Mouse (Mus musculus): Measurements from ENCODE around the gene Asb17. TPM values are rescaled to one million over a fixed set of nuclear protein-coding genes. Genes with fewer than 3 reads are reported as not detected.
"Not testable (repeated sequence)": the region's sequence is repeated elsewhere in the genome, so short reads cannot be mapped to it uniquely, and the experiment has no call there.

The Asb17 gene
- polyA plus RNA-seq, 1 experiment, result 0.08 TPM

- TF ChIP-seq CTCF (IDR thresholded peaks at IDR 0.05; ENCODE audit: borderline replicate concordance, extremely low read depth, insufficient read depth, insufficient read length) (no peak), POLR2A (IDR thresholded peaks at IDR 0.05; ENCODE audit: borderline replicate concordance, extremely low read depth, insufficient read depth, insufficient read length, poor library complexity, severe bottlenecking) (no peak)
- DNase-seq (ENCODE audit: low read depth), result no peak
Observed at GRCm38 (mm10) chr3:153858350-153859001, 14.5 kb downstream of the Asb17 start.

- not testable (repeated sequence) for DNase-seq (ENCODE audit: low read depth)
Observed at GRCm38 (mm10) chr3:153860392-153860791, 16.4 kb downstream of the Asb17 start.

- TF ChIP-seq POLR2A (IDR thresholded peaks at IDR 0.05; ENCODE audit: borderline replicate concordance, extremely low read depth, insufficient read depth, insufficient read length, poor library complexity, severe bottlenecking) (no peak), CTCF (IDR thresholded peaks at IDR 0.05; ENCODE audit: borderline replicate concordance, extremely low read depth, insufficient read depth, insufficient read length) (no peak)
- DNase-seq (ENCODE audit: low read depth), result no peak
Observed at GRCm38 (mm10) chr3:153863816-153864215, 19.8 kb downstream of the Asb17 start.

- TF ChIP-seq CTCF (IDR thresholded peaks at IDR 0.05; ENCODE audit: borderline replicate concordance, extremely low read depth, insufficient read depth, insufficient read length) (no peak), POLR2A (IDR thresholded peaks at IDR 0.05; ENCODE audit: borderline replicate concordance, extremely low read depth, insufficient read depth, insufficient read length, poor library complexity, severe bottlenecking) (no peak)
- DNase-seq (ENCODE audit: low read depth), result no peak
Observed at GRCm38 (mm10) chr3:153864636-153865429, 20.8 kb downstream of the Asb17 start.

- TF ChIP-seq POLR2A (IDR thresholded peaks at IDR 0.05; ENCODE audit: borderline replicate concordance, extremely low read depth, insufficient read depth, insufficient read length, poor library complexity, severe bottlenecking) (no peak), CTCF (IDR thresholded peaks at IDR 0.05; ENCODE audit: borderline replicate concordance, extremely low read depth, insufficient read depth, insufficient read length) (peak; percentile 33; the same call in 1 of the 2 replicates)
- peak; percentile 58 for DNase-seq (ENCODE audit: low read depth)
Observed at GRCm38 (mm10) chr3:153867149-153868136, 23.4 kb downstream of the Asb17 start.

- no peak for DNase-seq (ENCODE audit: low read depth)
- TF ChIP-seq POLR2A (IDR thresholded peaks at IDR 0.05; ENCODE audit: borderline replicate concordance, extremely low read depth, insufficient read depth, insufficient read length, poor library complexity, severe bottlenecking) (no peak), CTCF (IDR thresholded peaks at IDR 0.05; ENCODE audit: borderline replicate concordance, extremely low read depth, insufficient read depth, insufficient read length) (no peak)
Observed at GRCm38 (mm10) chr3:153871396-153871795, 27.4 kb downstream of the Asb17 start.

- TF ChIP-seq POLR2A (IDR thresholded peaks at IDR 0.05; ENCODE audit: borderline replicate concordance, extremely low read depth, insufficient read depth, insufficient read length, poor library complexity, severe bottlenecking) (no peak), CTCF (IDR thresholded peaks at IDR 0.05; ENCODE audit: borderline replicate concordance, extremely low read depth, insufficient read depth, insufficient read length) (peak; percentile 20; the same call in 1 of the 2 replicates)
- peak; percentile 23 for DNase-seq (ENCODE audit: low read depth)
Observed at GRCm38 (mm10) chr3:153886296-153886695, 42.3 kb downstream of the Asb17 start.

- DNase-seq (ENCODE audit: low read depth), result no peak
- TF ChIP-seq POLR2A (IDR thresholded peaks at IDR 0.05; ENCODE audit: borderline replicate concordance, extremely low read depth, insufficient read depth, insufficient read length, poor library complexity, severe bottlenecking), result no peak
- no peak for TF ChIP-seq CTCF (IDR thresholded peaks at IDR 0.05; ENCODE audit: borderline replicate concordance, extremely low read depth, insufficient read depth, insufficient read length)
Observed at GRCm38 (mm10) chr3:153888141-153888540, 44.1 kb downstream of the Asb17 start.

GRCm38 (mm10) chr3:153889188-153889781 is 45.3 kb downstream of the Asb17 start:
- DNase-seq (ENCODE audit: low read depth), result no peak
- TF ChIP-seq CTCF (IDR thresholded peaks at IDR 0.05; ENCODE audit: borderline replicate concordance, extremely low read depth, insufficient read depth, insufficient read length) (no peak), POLR2A (IDR thresholded peaks at IDR 0.05; ENCODE audit: borderline replicate concordance, extremely low read depth, insufficient read depth, insufficient read length, poor library complexity, severe bottlenecking) (no peak)

- TF ChIP-seq POLR2A (IDR thresholded peaks at IDR 0.05; ENCODE audit: borderline replicate concordance, extremely low read depth, insufficient read depth, insufficient read length, poor library complexity, severe bottlenecking), result no peak
- no peak for TF ChIP-seq CTCF (IDR thresholded peaks at IDR 0.05; ENCODE audit: borderline replicate concordance, extremely low read depth, insufficient read depth, insufficient read length)
Observed at GRCm38 (mm10) chr3:153895454-153895853, 51.4 kb downstream of the Asb17 start.

GRCm38 (mm10) chr3:153897216-153897615 is 53.2 kb downstream of the Asb17 start:
- DNase-seq (ENCODE audit: low read depth), result no peak
- no peak for TF ChIP-seq POLR2A (IDR thresholded peaks at IDR 0.05; ENCODE audit: borderline replicate concordance, extremely low read depth, insufficient read depth, insufficient read length, poor library complexity, severe bottlenecking)
- no peak for TF ChIP-seq CTCF (IDR thresholded peaks at IDR 0.05; ENCODE audit: borderline replicate concordance, extremely low read depth, insufficient read depth, insufficient read length)

More at GRCm38 (mm10) chr3:153895454-153895853, 51.4 kb downstream of the Asb17 start:
- no peak for DNase-seq (ENCODE audit: low read depth)

Data from brain, embryonic 14.5 days (tissue).